Mouse (Mus musculus): ENCODE data around the gene Usp37. TPM values are rescaled to one million over a fixed set of nuclear protein-coding genes. Genes with fewer than 3 reads are reported as not detected.
"Not testable (repeated sequence)": the region's sequence is repeated elsewhere in the genome, so short reads cannot be mapped to it uniquely, and the experiment has no call there.

The Usp37 gene
- total RNA-seq, 2 experiments from 2014 or later, result 6.8 to 8.3 TPM

DNA sequence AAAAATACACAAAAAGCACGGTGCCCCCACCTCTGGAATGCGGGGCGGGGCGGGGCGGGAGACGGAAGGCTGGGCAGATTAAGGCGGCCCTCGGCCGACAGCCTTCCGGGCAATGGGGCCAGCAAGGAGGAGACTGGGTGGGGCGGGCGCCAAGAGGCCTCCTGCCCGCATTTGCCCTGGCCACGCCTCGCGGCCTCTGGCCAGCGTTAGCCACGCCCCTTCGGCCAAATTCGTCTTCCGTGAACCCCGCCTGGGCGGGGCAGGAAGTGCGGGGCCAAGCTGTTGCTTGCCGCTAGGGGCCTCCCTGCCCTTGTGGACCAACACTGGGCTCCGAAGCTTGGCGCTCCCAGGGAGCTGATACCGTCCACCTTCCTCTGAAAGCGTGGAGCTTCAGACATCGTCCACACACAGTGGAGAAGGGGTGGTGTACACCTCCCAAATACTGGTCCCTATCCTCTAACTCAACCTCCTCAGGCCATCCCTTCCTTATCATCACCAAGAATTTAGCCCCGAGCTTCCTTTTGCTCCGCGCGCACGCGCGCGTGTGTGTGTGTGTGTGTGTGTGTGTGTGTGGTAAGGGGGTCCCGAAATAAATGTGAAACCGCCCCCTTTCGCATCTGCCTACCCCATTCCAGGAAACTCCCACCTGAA lies 146.7 kb downstream of the Usp37 start:
- DNase-seq, result peak; percentile 99

DNA sequence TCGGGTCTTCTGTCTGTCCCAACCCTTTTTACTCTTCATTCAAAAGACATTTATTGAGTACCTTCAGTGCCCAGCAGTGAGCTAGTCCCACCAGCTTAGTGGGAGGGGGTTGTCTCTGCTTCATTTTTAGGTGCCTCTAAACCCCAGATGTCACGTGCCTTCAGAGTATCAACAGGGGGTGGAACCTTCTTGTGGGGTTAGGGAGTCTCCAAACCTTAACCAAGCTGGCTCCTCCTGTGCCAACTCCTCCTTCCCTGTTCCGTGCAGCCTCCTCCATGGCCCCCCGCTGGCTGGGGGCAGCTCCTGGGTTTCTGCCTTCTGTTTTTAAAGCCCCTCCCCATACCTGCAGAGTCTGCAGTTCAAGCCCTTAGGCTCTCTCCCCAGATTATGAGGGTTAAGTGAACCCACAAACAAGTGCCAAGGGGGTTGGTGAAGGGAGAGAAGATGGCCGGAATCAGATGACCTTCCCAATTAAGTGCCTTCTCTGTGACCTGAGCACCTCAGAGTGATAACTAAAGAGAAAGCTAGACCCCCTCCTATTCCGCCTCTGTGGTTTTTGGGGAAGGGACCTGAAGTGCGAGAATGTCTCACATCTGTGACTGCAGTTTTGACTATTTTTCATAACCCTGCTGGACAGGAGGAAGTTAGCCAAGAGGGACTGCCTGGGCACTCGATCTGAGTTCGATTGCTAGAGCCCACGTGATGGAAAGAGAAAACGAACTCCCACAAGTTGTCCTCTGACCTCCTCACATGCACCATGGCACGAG lies 147.4 kb downstream of the Usp37 start:
- DNase-seq, result not testable (repeated sequence)

DNA sequence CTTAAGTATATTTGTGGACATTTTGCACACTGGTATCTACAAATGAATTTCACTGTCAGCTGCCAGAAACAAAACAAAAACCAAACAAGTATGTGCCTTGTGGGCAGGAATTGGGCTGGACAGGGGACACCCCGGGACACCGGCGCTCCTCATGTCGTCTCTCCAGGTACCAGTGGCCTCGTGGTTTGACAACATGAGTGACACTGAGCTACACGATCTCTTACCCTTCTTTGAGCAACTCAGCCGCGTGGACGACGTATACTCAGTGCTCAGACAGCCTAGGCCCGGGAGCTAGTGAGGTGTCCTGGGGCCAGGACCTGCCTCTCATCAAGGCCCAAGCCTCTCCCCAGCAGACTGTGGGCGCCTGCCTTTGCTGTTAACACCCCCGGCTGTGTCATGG lies 148.8 kb downstream of the Usp37 start:
- no peak for DNase-seq

DNA sequence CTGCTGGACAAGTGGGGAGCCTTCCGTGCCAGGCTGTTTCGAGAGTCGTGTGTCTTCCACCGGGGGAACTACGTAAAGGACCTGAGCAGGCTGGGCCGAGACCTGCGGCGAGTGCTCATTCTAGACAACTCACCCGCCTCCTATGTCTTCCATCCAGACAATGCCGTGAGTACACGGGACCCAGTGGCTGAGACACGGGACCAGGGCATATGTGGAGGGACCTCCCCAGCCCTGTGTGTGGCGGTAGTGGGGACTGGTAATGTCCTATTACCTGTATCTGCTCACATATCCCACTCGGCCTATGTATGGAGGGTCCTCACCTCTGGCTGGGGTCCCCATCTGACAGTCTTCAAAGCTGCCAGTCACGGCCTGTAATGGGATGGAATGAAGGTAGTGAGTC lies 149.2 kb downstream of the Usp37 start:
- DNase-seq, result no peak

DNA sequence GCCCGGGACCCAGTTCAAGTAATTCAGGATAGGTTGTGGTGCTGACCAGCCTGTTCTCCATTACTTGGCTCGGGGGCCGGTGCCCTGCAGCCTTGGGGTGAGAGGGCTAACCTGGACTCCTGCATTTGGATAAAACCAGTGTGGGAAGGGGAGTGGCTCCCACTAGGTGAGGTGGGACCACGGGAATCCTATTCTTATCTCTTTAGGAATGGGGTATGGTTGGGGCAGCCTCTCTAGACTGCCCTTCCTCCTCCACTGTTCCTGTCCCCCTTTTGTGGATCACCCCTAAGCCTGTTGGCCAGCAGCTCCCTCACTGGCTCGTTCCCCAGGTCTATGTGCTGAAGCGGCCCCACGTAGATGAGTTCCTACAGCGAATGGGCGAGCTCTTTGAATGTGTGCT lies 149.8 kb downstream of the Usp37 start:
- no peak for DNase-seq

DNA sequence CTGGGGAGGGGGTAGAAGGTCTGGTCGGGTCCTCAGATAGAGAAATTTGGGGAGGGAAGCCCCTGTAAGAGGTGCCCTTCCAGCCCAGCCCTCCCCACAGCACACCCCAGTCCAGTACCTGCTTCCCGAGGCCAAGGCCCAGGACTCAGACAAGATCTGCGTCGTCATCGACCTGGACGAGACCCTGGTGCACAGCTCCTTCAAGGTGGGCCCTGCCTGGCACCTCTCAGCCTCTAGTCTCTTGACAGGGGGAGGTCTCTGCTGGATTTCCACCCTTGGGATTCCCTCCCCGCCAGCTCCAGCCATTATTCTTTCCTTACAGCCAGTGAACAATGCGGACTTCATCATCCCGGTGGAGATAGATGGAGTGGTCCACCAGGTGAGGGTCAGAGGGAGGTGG lies 150.4 kb downstream of the Usp37 start:
- no peak for DNase-seq

DNA sequence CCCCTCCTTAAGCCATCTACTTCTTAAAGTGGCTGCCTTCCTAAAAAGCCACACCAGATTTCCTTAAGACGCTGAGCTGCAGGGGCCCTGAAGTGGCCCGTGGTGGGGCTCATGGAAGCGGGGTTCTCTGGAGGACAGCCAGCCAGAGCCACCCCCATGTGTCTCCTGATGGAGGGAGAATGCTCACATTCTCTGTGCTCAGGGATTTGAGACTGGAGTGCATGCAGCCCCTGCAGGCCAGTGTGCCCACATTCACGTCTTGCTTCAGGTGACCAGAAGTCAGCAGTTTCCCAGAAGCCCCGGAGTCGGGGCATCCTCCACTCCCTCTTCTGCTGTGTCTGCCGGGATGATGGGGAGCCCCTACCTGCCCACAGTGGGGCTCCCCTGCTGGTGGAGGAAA lies 151.1 kb downstream of the Usp37 start:
- DNase-seq, result no peak

DNA sequence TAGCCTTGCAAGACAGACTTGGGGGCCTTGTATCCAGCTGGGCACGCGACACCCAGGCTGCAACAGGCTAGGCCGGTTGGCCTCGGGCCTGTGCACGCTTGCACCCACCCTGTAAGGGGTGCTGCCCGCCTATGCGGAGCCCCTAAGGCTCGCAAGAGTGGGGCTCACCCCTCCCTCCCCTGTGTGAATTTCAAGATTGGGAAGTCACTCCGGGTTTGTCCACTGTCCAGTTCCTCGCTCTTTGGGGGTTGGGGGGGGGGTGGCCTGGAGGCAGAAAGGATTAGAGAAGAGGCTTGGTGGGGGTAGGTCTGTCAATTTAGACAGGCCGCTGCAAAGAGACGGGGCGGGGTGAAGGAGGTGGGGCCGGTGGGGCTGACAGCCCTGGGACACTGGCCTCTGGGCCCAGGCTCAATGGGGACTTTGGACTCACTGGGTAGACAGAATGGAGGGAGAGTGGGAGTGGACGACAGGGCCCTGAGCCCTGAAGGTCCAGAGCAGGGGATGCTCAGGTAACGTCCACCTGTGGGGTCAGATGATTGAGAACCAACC lies 151.6 kb downstream of the Usp37 start:
- no peak for DNase-seq

DNA sequence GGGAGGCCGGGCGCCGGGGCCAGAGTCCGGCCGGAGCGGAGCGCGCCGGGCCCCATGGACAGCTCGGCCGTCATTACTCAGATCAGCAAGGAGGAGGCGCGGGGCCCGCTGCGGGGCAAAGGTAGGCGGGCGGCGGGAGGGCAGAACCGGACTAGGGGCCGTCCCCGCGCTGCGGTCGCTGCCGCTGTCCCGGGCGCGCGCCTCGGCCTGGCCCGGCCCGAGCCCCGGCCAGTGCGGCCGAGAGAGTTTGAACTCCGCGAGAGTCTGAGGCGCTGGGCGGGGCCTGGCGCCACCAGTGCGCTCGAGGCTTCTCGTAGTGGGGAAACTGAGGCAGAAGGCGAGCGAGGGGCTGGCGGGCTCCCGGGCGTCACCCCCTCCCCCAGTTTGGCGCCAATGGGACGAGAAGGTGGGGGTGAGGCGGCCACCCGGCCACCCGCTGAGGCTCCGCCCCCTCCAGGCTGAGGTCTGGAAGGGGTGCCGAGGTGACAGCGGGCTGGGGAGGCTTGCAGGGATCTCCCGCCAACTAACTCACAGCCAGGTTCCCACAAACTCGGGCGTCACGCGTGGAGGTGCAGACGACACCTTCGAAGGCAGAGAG lies 152.1 kb downstream of the Usp37 start:
- DNase-seq, result peak; percentile 86

DNA sequence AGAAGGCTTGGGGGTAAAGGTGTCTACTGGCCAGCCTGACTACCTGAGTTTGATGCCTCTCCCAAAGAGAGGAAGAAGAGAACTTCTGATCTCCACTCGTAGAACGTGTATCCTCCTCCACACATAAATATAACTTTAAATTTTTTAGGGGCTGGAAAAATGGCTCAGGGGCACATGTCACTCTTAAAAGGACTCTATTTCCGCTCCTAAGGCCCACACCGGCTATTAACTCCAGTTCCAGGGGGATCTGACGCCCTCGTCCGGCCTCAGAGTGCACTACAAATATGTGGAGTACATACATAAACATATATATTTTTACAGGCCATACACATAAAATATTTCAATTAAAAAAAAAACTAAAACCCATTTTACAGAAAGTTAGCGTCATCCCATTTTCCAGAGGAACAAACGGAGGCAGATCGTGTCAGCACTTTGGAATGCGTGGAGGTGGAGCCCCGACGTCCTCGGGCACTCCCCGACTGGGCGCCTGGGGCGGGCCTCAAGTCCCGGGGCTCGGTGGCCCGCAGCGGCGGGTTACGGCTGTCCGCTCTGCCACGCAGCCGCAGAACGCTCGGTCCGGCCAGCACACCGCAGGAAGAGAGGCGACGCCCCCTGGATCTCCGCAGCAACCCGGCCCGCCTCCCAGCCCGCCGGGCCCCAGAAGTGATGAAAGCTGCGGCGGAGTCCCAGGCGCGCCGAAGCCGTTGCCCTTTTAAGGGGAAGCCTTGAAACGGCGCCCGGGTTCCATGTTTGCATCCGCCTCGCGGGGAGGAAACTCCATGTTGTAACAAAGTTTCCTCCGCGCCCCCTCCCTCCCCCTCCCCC lies 152.9 kb downstream of the Usp37 start, which contains the start of gene Ctdsp1:
TSS of gene Ctdsp1 (plus strand) at position 586 of the 825 bp plus-strand sequence.
- peak; percentile 99 for DNase-seq

DNA sequence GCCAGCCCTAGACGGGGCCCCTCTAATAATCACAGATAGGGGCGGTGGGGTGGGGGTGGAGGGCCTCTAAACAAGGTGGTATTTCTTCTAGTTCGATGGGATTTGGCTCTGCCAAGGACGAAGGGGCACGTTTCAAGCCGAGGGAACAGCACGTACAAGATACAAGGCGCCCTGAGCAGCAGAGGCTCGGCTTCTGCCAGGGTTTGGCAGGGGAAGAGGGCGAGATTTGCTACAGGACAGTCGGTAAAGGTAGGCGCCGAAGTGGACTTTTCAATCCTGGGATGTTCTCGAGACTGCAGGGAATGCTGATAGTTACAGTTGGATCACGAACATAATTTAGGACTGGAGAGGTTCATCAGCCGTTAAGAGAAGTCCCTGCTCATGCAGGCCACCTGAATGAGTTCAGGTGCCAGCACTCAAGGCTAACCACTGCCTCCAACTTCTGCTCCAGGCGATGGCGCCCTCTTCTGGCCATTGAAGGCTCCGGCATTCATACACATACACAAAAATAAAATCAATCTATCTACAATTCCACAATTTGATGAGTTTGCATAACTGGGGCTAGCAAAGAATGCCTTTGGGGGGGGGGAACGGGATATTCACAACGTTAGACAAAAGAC lies 153.7 kb downstream of the Usp37 start:
- DNase-seq, result no peak

DNA sequence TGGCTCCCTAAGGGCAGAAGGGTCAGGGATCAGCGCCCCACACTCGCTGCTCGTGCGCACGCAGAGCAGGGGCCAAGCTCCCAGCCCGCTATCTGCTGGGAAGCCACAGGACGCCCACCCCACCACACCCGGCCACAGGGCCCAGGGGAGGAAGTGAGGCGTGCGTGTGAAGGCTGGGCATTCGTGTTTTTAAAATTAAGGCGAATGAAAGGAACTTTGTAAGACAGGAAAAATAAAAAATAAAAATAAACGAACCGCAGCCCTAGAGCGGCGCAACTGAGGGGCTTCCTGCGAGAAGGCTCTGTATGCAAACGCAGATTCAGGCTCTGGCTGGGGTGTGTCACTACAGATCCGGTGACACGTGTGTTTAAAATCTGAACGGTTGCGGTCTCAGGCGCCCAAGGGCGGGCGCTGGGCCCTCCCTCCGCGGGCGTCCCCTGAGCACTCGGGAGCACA lies 154.2 kb downstream of the Usp37 start:
- no peak for DNase-seq

DNA sequence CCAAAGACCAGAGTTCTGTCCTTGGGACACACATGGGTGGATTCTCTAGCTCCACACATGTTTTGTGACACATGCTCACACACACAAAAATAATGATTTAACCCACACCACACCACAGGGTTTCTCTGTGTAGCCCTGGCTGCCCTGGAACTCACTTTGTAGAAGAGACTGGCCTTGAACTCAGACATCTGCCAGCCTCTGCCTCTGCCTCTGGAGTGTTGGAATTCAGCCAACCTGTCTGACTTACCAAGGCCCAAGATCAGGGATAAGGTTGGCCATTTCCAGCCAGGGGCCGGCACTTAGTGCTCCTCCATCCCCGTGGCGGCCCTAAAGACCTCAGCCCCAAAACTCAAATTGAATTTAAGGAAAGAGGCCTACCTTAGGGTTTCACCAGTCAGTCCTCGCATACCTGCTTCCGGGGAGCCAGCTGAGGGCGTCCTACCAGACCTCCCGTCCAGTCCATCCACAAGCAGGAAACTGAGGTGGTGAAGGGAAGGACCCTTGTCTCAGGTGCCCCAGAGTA lies 155.6 kb downstream of the Usp37 start:
- DNase-seq, result no peak

DNA sequence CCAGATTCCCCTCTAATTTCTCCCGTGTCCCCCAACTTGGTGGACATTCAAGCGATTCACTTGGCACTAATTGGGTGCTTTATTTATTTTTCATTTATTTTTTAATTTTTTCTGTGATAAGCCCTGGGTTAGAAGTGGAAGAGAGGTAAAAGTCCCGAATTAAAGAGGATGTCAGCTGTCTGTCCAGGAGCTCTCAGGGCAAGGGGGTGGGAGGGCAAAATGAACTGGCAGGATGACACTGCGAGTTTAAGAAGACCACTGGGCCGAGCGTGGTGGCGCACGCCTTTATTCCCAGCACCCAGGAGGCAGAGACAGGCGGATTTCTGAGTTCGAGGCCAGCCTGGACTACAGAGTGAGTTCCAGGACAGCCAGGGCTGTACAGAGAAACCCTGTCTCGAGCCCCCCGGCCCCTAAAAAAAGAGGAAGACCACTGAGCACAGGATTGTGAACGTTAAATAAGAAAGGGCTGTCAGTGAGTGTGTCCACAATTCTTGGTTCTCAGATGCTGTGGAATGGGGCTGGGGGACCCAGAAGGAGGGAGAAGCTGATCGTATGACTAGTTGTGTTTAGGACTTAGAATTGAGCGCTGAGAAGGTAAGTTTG lies 156.6 kb downstream of the Usp37 start:
- no peak for DNase-seq

DNA sequence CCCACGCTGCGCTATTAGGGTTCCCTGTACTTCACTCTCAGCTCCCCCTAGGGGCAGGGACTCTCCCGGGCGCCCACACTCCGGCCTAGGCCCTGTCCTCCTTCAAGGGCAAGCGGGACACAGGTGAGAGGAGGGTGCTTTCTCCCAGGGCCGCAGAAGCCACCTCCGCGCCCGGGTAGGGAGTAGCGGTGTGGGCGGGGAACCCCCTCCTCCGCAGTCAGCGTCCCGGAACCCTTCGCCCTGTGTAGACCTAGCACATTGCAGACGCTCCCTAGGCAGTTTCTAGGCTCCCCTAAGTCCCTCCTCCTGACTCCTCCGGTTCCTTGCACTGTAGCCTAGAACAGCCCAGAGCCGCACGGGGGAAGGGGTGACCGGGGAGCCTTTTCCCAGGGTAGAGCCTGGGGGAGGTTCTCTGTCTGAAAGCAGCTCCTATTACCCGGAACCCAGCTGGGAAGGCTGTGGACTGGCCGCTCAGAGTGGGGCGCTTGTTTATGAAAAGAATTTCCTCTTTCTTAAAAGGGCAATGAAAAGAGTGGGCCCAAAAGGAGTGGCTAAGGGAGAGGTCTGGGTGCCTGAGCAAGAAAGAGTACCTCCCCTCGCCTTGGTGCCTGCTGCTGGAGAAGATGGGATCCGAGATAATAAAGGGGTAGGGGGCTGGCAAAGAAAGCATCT lies 157.2 kb downstream of the Usp37 start:
- DNase-seq, result peak; percentile 96

DNA sequence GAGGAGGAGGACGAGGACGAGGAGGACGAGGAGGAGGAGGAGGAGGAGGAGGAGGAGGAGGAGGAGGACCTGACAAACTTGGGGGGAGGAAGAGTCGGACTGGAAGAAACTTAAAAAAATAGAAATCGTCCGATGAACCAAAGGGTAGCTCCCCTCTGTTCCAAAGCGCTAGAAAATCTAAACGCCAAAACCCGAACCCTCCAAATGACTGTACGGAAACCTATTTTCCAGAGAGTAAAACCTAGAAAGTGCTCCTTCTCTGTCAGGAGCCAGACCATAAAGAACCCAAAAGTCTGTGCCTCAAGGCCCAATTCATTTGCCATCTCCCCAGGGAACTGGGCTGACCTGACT lies 157.7 kb downstream of the Usp37 start:
- DNase-seq, result no peak

DNA sequence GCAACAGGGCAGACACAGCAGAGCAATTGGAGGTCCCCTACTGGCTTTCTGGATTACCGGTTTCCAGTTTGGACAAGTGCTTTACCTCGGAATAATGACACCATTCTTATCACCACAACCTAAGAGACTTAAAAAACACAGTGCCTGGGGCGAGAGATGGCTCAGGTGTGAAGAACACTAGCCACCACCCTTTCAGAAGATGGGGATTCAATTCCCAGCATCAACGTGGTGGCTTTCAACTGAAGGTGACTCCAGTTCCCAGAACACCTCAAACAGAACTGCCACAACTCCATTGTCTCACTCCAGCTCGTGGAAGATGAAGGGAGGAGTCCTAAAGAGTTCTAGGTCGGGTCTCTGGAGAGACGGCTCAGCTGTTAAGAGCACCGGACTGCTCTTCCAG lies 158.6 kb downstream of the Usp37 start:
- DNase-seq, result no peak

All from gastrocnemius, postnatal 25 days (tissue).